Comparison of ENCODE assay signal across 9 mouse cellular contexts in the genomic region with DNA sequence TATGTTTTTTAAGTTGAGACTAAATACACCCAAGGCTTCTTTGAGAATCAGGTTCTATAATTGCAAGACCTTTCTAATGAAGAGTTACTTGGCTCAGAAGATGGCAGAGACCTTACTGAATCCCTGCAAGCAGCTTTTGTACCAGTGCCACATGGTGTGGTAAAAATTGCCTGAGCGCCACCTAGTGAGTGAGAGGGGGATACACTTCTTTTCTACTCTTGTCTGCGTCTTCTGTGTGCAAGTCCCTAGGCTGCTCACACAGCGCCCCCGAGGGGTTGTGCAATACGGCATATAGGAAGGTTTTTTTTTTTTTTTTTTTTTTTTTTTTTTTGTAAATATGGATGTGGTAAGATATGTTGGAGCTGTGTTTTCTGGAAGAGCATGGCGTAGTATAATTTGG. TPM values are rescaled to one million over a fixed set of nuclear protein-coding genes. Genes with fewer than 3 reads are reported as not detected.
DNase-seq lines count a peak whose midpoint lies in the region; ATAC-seq and TF ChIP-seq lines count a peak whose summit lies in the region.
"Had no signal": no experiment of that assay in that cellular context is flagged by ENCODE, and none has a peak within 500 bp of the region (broad histone marks: within the 10 kb centered on the region; RNA-seq: fewer than 3 reads in every experiment).

No protein-coding gene starts in this region.

- no peaks in the 10 kb centered on the region for H3K36me3 ChIP-seq in ES-E14 (ENCODE audit: control insufficient read depth, insufficient read depth, low read length, poor library complexity, severe bottlenecking)
- H3K36me3 ChIP-seq in forebrain, embryonic 15.5 days, result no peaks in the 10 kb centered on the region
- H3K36me3 ChIP-seq: limb, embryonic 15.5 days had no signal

- DNase-seq in ES-E14 (ENCODE audit: low read depth, low spot score), result peak; percentile 88
- peak; percentile 79 for DNase-seq in brain, embryonic 14.5 days (ENCODE audit: low read depth)
- peak; percentile 56 to 70 for DNase-seq in layer of hippocampus, adult 8-10 months (ENCODE audit: low spot score in 2 of 2)
- DNase-seq in lung, postnatal 25 days (ENCODE audit: low spot score), result peak; percentile 81
- DNase-seq in right cerebral cortex, postnatal 4 days, result peak; percentile 49

- TF ChIP-seq POLR2A in brain, embryonic 14.5 days (IDR thresholded peaks at IDR 0.05; ENCODE audit: borderline replicate concordance, extremely low read depth, insufficient read depth, insufficient read length, poor library complexity, severe bottlenecking), result no peak

- in situ Hi-C loops in ES-E14 (cut with MboI; ENCODE audit: low sequenced_read_pairs in 2 of 2, unreplicated experiment in 2 of 2), result no loop called here

- peak; percentile 56; the same call in 1 of the 2 replicates for TF ChIP-seq CTCF in brain, embryonic 14.5 days (IDR thresholded peaks at IDR 0.05; ENCODE audit: borderline replicate concordance, extremely low read depth, insufficient read depth, insufficient read length)

- H3K9ac ChIP-seq in ES-E14 (ENCODE audit: insufficient read depth, low read depth, low read length, poor library complexity, severe bottlenecking), result no peak overlapping the region
- H3K9ac ChIP-seq in forebrain, embryonic 15.5 days (replicated peaks), result no peak overlapping the region
- H3K9ac ChIP-seq: limb, embryonic 15.5 days had no signal

- H3K27ac ChIP-seq in ES-E14 (ENCODE audit: insufficient read depth, low read depth, low read length, poor library complexity, severe bottlenecking), result no peak overlapping the region
- H3K27ac ChIP-seq in forebrain, embryonic 15.5 days (replicated peaks), result no peak overlapping the region
- H3K27ac ChIP-seq: limb, embryonic 15.5 days had no signal

- 0 out of 2 replicates have a peak, but pooled peaks have one; percentile 29 for ATAC-seq in forebrain, embryonic 15.5 days (replicated peaks)
- peak; percentile 95 to 96 for ATAC-seq in hematopoietic stem cell, adult 5-6 weeks (replicated peaks in 1 of 2; ENCODE audit: insufficient read depth in 1 of 2, low FRiP score in 2 of 2, low TSS enrichment in 1 of 2, low read depth in 1 of 2, poor library complexity in 2 of 2, severe bottlenecking in 2 of 2)
- no peak for ATAC-seq in erythroblast, adult 5-6 weeks (replicated peaks; ENCODE audit: low FRiP score, poor library complexity, severe bottlenecking)

- no peaks in the 10 kb centered on the region for H3K27me3 ChIP-seq in forebrain, embryonic 15.5 days
- H3K27me3 ChIP-seq: limb, embryonic 15.5 days had no signal

- 26% methylated on average over 6 of the region's 6 CpGs for WGBS in forebrain, embryonic 15.5 days

- no peak overlapping the region for H3K4me2 ChIP-seq in forebrain, embryonic 15.5 days (replicated peaks)
- H3K4me2 ChIP-seq: limb, embryonic 15.5 days had no signal

- H3K4me3 ChIP-seq in ES-E14 (ENCODE audit: insufficient read depth in 1 of 2, low read depth in 1 of 2, low read length in 2 of 2, poor library complexity in 1 of 2, severe bottlenecking in 1 of 2), result no peak overlapping the region
- no peak overlapping the region for H3K4me3 ChIP-seq in forebrain, embryonic 15.5 days
- H3K4me3 ChIP-seq: limb, embryonic 15.5 days had no signal

- peaks cover 0 to under 1% of the 10 kb centered on the region in 2 experiments; a peak in 1 of 4 replicates for H3K4me1 ChIP-seq in ES-E14 (ENCODE audit: control insufficient read depth in 2 of 2, insufficient read depth in 2 of 2, low read length in 2 of 2, poor library complexity in 1 of 2)
- no peaks in the 10 kb centered on the region for H3K4me1 ChIP-seq in forebrain, embryonic 15.5 days
- H3K4me1 ChIP-seq: limb, embryonic 15.5 days had no signal

- no peaks in the 10 kb centered on the region for H3K9me3 ChIP-seq in ES-E14 (ENCODE audit: control insufficient read depth, insufficient read depth, low read depth, low read length)
- H3K9me3 ChIP-seq in forebrain, embryonic 15.5 days, result no peaks in the 10 kb centered on the region
- H3K9me3 ChIP-seq: limb, embryonic 15.5 days had no signal

TF ChIP-seq in ES-E14, 5 proteins besides CTCF, POLR2A, EP300 and RAD21:
- TF ChIP-seq CHD2 (IDR thresholded peaks at IDR 0.05; ENCODE audit: low read depth, low read length) (no peak), HCFC1 (IDR thresholded peaks at IDR 0.05; ENCODE audit: borderline replicate concordance, insufficient read depth, low read length) (no peak), ZC3H11A (IDR thresholded peaks at IDR 0.05; ENCODE audit: borderline replicate concordance, low read depth, low read length) (peak; percentile 79; the same call in 1 of the 2 replicates), MAFK (IDR thresholded peaks at IDR 0.05; ENCODE audit: insufficient read depth, low read depth, low read length) (0 out of 2 replicates have a peak, but pooled peaks have one; percentile 23), ZNF384 (IDR thresholded peaks at IDR 0.05; ENCODE audit: low read depth, low read length) (peak; percentile 98)

RNA-seq across cellular contexts. Expression of a gene that starts 13.5 kb away (rescaled TPM):
- 0.05 TPM in 1 of 2 replicates, not detected in the other for total RNA-seq in ES-E14 (2012; rRNA removed)
- polyA plus RNA-seq in brain, embryonic 14.5 days (2012; rRNA removed), result not detected in 2 replicates
- 0.09 TPM in 1 of 2 replicates, not detected in the other for polyA plus RNA-seq in forebrain, embryonic 15.5 days (2015; fragmentation: Nextera tagmentation; extraction: Ambion mirVana)
- total RNA-seq in hematopoietic stem cell, adult 5-6 weeks (2017), result not detected in 2 replicates
- not detected for total RNA-seq in layer of hippocampus, adult 8-10 months (2022)
- total RNA-seq in erythroblast, adult 5-6 weeks (2015; ENCODE audit: low replicate concordance), result not detected in 2 replicates
- total RNA-seq in erythroblast, adult 5-6 weeks (2017; ENCODE audit: low replicate concordance), result not detected in 2 replicates

RNA-seq across cellular contexts. Expression of a gene that starts 32.2 kb away (rescaled TPM):
- not detected in 2 replicates for total RNA-seq in ES-E14 (2012; rRNA removed)
- not detected in 2 replicates for polyA plus RNA-seq in brain, embryonic 14.5 days (2012; rRNA removed)
- not detected in 2 replicates for polyA plus RNA-seq in forebrain, embryonic 15.5 days (2015; fragmentation: Nextera tagmentation; extraction: Ambion mirVana)
- not detected in 2 replicates for total RNA-seq in hematopoietic stem cell, adult 5-6 weeks (2017)
- not detected for total RNA-seq in layer of hippocampus, adult 8-10 months (2022)
- total RNA-seq in erythroblast, adult 5-6 weeks (2015; ENCODE audit: low replicate concordance), result not detected in 2 replicates
- not detected in 2 replicates for total RNA-seq in erythroblast, adult 5-6 weeks (2017; ENCODE audit: low replicate concordance)
- polyA plus RNA-seq: limb, embryonic 15.5 days had no signal

RNA-seq across cellular contexts. Expression of a gene that starts 35.7 kb away (rescaled TPM):
- total RNA-seq in ES-E14 (2012; rRNA removed), result 2.5 and 2.8 TPM in 2 replicates
- not detected in 2 replicates for polyA plus RNA-seq in brain, embryonic 14.5 days (2012; rRNA removed)
- polyA plus RNA-seq in forebrain, embryonic 15.5 days (2015; fragmentation: Nextera tagmentation; extraction: Ambion mirVana), result not detected in 2 replicates
- not detected in 2 replicates for total RNA-seq in hematopoietic stem cell, adult 5-6 weeks (2017)
- not detected for total RNA-seq in layer of hippocampus, adult 8-10 months (2022)
- total RNA-seq in erythroblast, adult 5-6 weeks (2015; ENCODE audit: low replicate concordance), result not detected in 2 replicates
- not detected in 2 replicates for total RNA-seq in erythroblast, adult 5-6 weeks (2017; ENCODE audit: low replicate concordance)
- polyA plus RNA-seq: limb, embryonic 15.5 days had no signal
